Mouse (Mus musculus): Measurements from ENCODE around the gene Kcna5. TPM values are rescaled to one million over a fixed set of nuclear protein-coding genes. Genes with fewer than 3 reads are reported as not detected.

Kcna5 gene
- total and polyA plus RNA-seq, 2 experiments from 2014 or later: 9.2 to 27.6 TPM

DNA sequence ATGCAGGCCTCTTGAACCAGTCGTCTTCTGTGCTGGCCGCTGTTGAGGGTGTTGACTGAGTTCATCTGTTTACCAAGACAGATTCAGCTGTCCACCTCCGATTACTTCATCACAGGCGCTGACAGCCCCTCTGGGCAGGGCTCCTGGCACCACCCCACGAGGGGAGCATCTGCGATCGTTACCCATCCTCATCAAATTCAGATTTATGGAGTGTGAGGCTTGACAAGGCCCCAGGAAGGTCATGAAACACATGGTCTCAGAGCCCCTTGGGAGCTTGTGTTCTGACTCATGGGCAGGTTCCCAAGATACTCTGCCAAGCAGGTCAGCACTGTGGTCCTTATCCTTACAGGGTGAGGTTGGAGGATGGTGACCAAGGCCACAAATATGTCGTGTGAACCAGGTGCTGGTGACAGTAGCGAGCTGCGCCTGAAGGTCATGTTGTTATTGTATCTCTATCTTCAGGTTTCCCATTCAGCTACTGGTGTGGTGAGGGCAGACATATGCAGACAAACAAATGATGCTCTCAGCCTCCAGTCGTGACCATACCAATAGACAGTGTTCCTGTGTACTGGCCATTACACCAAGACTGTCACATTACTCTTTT, 51.8 kb downstream of the Kcna5 start:
- H3K27me3 ChIP-seq (ENCODE audit: control insufficient read depth, insufficient read depth, low read length): no peaks in the 10 kb centered on the region
- no peak overlapping the region for H3K27ac ChIP-seq (ENCODE audit: low read depth)
- H3K36me3 ChIP-seq (replicated peaks; ENCODE audit: control insufficient read depth, insufficient read depth, low read length): no peaks in the 10 kb centered on the region
- 69% methylated on average over 11 of the region's 11 CpGs for WGBS
- H3K9ac ChIP-seq (replicated peaks; ENCODE audit: low read depth, low read length): no peak overlapping the region
- no peak for ATAC-seq (ENCODE audit: insufficient read depth, low read depth)
- no peaks in the 10 kb centered on the region for H3K9me3 ChIP-seq (replicated peaks; ENCODE audit: control insufficient read depth, low read length)
- DNase-seq (ENCODE audit: low spot score): no peak
- H3K4me3 ChIP-seq (ENCODE audit: low read depth, low read length): no peak overlapping the region
- H3K4me1 ChIP-seq (ENCODE audit: control insufficient read depth, insufficient read depth): no peaks in the 10 kb centered on the region
- no peak overlapping the region for H3K4me2 ChIP-seq (ENCODE audit: low read depth, low read length)
- TF ChIP-seq EP300 (IDR thresholded peaks at IDR 0.05; ENCODE audit: low read depth) (no peak), CTCF (IDR thresholded peaks at IDR 0.05; ENCODE audit: low read depth) (no peak)

Other genes with a start within 250 kb of the Kcna5 start
- gene Kcna1, start 111.0 kb upstream of the Kcna5 start, total RNA-seq (2014; rRNA removed; ENCODE audit: low replicate concordance): not detected in 2 replicates
- 0.04 and 0.07 TPM in 2 replicates for gene Kcna1, start 111.0 kb upstream of the Kcna5 start, polyA plus RNA-seq (2015; fragmentation: Nextera tagmentation; extraction: Ambion mirVana)
- gene Kcna6, start 205.3 kb upstream of the Kcna5 start, total RNA-seq (2014; rRNA removed; ENCODE audit: low replicate concordance): 0.73 and 2.7 TPM in 2 replicates
- 0.45 and 0.57 TPM in 2 replicates for gene Kcna6, start 205.3 kb upstream of the Kcna5 start, polyA plus RNA-seq (2015; fragmentation: Nextera tagmentation; extraction: Ambion mirVana)